Mouse (Mus musculus) erythroblast, embryonic 14.5 days (primary cell): ENCODE results near the gene Galnt16.

Experiments
- GATA1 ChIP-seq: IDR thresholded peaks from 2 replicates; pipeline ENCODE4 v1.6.1; 2012; ENCODE audit warnings: low read length, inconsistent platforms, mixed read lengths
- TAL1 ChIP-seq: IDR thresholded peaks from 3 replicates; pipeline ENCODE4 v1.6.1; 2012; ENCODE audit warnings: low read length, inconsistent platforms, mixed read lengths

DNA sequence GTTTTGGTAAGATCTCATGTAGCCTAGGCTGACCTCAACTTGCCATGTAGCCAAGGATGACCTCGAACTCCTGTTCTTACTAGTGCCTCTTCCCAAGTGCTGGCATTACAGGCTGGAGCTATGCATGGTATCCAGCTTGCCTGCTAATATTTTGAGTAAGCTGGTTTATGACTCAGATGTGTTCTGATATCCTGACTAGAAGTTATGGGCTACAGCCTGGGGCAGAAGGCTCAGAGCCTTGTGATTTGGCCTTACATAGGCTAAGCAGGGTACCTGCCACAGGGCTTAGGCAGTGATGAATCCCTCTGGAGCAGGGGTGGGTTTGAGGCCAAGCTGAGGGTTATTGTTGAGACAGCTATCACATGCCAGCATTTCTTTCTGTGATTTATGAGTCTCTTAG is 90.5 kb downstream of the Galnt16 start:
- no peak for TF ChIP-seq TAL1
- TF ChIP-seq GATA1, result no peak
